Mouse (Mus musculus) cortical plate, adult 2 months (tissue): ENCODE measurements around the gene Zc3h7b. TPM values are rescaled to one million over a fixed set of nuclear protein-coding genes. Genes with fewer than 3 reads are reported as not detected.

Source experiments
- H3K27ac ChIP-seq: fragments of 200-500 bp; 2 replicates; pipeline ENCODE4 v1.5.1; 2012; ENCODE audit warnings: low read length, control low read depth, inconsistent platforms; ENCODE audit not compliant: insufficient read depth
- H3K4me1 ChIP-seq: fragments of 200-500 bp; 2 replicates; pipeline ENCODE4 v1.6.1; 2011; ENCODE audit warnings: low read length; ENCODE audit not compliant: control insufficient read depth, insufficient read depth
- H3K4me3 ChIP-seq: fragments of 200-500 bp; 2 replicates; pipeline ENCODE4 v1.5.1; 2011; ENCODE audit warnings: mild to moderate bottlenecking, low read length, control low read depth; ENCODE audit not compliant: insufficient read depth
- CTCF ChIP-seq: fragments of 200-500 bp; IDR thresholded peaks from 2 replicates; pipeline ENCODE4 v1.5.1; 2011; ENCODE audit warnings: mild to moderate bottlenecking, control low read depth, low read length; ENCODE audit not compliant: insufficient read depth; ENCODE audit errors: extremely low read depth
- POLR2A ChIP-seq: fragments of 200-500 bp; IDR thresholded peaks from 2 replicates; pipeline ENCODE4 v1.6.1; 2011; ENCODE audit warnings: mild to moderate bottlenecking, low read length, control low read depth; ENCODE audit not compliant: insufficient read depth; ENCODE audit errors: extremely low read depth
- polyA plus RNA-seq: library from polyadenylated mRNA; depleted of rRNA; stranded (reverse); fragments of >200 nt; gene quantifications from 2 replicates; pipeline ENCODE4 v1.2.3, GENCODE M21; 2012

Gene Zc3h7b
- polyA plus RNA-seq, 1 experiment = 89.7 TPM

DNA sequence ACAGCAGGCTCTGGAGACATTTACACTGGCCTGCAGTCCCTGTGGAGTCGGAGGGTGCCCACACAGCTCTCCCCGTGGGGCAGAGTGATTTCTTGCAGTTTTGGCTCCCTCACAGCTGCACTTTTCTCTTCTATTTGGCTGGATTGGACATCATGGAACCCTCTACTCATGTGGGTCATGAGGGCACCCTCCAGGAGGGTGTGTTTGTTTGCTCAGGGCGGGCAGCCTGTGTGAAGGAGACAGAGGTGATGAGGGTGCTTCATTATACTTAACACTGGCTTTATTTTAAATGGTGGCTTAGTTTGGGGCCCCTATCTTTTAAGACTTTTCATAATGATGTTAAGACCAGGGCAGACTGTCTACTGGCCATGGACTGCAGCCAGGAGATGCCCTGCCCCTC, 80.0 kb downstream of the Zc3h7b start:
- no peak overlapping the region for H3K4me3 ChIP-seq
- TF ChIP-seq POLR2A = no peak
- no peak for TF ChIP-seq CTCF
- no peak overlapping the region for H3K27ac ChIP-seq
- H3K4me1 ChIP-seq = no peaks in the 10 kb centered on the region

DNA sequence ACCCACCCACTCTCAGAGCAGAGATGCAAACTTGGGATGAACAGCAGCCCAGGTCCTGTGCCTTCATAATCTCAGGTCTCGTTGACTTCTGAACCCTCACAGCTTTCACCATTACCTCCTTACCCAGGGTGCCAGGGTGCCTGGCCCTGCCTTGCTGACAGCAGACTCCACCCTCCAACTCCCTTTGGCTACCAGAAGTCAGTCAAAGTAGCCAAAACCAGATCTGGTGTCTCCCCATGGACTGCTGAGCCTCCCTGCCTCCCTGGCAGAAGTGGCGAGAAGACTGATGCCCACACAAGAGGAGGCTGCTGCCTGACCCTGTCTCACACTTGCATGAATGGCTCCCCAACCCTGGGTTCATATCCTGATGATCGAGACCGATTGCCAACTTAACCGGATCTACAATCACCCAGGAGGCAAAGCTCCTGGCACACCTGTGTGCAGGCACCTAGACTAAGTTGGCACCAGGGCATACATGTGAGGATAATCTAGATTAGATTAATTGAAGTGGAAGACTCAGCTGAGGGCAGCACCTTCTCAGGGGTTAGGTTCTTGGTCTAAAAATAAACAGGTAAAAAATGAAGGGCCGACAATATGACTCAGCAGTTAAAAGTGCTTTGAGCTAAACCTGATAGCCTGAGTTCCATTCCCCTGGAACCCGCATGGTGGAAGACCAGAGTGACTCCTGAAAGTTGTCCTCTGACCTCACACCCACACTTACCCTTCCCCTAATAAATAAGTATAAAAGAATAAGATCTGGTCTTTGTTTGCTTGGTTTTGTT, 83.8 kb downstream of the Zc3h7b start:
- TF ChIP-seq POLR2A (no peak), CTCF (no peak)
- no peaks in the 10 kb centered on the region for H3K4me1 ChIP-seq
- H3K27ac ChIP-seq = no peak overlapping the region
- no peak overlapping the region for H3K4me3 ChIP-seq

DNA sequence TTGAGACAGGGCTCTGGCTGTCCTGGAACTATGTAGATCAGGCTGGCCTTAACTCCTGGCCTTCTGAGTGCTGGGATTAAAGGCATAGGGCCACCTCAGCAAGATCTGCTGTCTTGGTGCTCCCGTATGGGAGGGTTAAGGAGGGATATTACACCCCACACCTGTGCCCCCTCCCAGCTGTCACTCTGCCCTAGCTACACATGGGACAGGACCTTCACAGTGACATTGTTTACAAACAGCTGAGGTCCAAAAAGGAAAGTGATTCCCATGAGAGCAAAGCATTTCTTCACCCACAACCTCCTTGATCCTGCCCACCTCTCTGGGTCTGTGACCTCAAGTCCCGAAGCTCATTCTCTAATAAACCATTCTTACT, 84.3 kb downstream of the Zc3h7b start:
- no peak overlapping the region for H3K4me3 ChIP-seq
- no peak for TF ChIP-seq POLR2A
- TF ChIP-seq CTCF = no peak
- no peak overlapping the region for H3K27ac ChIP-seq
- no peaks in the 10 kb centered on the region for H3K4me1 ChIP-seq

DNA sequence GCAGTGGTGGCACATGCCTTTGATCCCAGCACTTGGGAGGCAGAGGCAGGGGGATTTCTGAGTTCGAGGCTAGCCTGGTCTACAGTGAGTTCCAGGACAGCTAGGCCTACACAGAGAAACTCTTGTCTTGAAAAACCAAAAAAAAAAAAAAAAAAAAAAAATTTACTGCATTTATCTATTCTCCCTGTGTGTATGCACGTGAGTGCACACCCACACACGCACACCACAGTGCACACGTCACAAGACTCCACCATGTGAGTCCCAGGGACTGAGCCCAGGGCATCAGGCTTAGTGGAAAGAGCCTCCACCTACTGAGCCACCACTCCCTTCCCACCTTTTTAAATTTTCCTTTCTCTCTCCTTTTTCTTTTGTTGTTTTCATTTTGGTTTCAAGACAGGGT, 85.7 kb downstream of the Zc3h7b start:
- H3K4me1 ChIP-seq = no peaks in the 10 kb centered on the region
- no peak overlapping the region for H3K4me3 ChIP-seq
- no peak overlapping the region for H3K27ac ChIP-seq
- TF ChIP-seq CTCF (no peak), POLR2A (no peak)

DNA sequence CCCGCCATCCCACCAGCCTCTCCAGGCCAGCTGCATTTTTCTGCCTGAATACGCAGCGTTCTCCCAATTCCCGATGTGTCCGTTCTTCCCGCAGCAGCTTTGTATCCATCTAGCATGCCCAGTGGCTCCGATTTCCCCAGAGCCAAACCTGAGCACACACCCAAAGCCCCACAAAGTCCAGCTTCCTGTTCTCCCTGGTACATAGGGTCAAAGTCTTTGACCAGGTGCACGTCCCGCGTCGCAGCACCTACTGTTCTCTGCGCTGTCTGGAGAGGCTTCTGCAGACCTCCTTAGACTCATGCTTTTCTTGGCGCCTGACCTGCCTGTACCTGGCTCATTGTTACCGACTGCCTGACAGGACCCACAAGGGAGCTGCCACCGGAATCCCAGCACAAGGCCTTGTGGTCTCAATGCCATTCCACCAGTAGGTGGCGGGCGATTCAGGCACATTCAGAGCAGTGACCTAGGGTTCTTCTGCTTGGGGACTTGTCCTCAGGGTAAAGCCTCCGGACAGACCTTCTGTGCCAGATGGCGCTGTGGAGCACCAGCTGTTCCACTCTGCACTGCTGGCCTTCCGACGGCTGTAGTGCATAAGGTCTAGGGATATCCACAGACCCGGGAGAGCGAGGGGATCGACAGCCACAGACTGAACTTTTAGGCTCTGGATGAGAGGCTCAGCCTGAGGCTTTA, 86.4 kb downstream of the Zc3h7b start:
- TF ChIP-seq POLR2A = no peak
- peak; percentile 89 for TF ChIP-seq CTCF
- Histone ChIP-seq H3K4me3 (no peak overlapping the region), H3K4me1 (0 out of 2 replicates have a peak, but pooled peaks cover 1% of the 10 kb centered on the region), H3K27ac (no peak overlapping the region)

DNA sequence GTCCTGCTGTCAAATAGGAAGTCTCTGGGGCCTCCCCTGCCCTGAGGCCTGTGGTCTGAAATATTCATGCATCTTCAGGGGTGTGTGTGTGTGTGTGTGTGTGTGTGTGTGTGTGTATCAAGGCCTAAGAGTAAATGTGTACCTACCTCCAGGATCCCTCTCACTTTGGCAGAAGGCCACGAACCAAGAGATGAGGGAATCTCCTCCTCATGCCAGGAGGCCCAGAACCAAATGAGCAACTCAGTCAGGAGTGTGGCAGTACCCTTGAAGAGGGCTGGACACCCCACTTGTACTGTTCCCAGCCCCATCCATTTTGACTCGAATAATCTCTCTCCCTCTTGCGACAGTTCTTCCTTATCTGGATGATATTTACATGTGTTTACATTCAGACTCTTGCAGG, 87.4 kb downstream of the Zc3h7b start:
- Histone ChIP-seq H3K27ac (no peak overlapping the region), H3K4me1 (peaks cover 2% of the 10 kb centered on the region; the same call in 1 of the 2 replicates), H3K4me3 (no peak overlapping the region)
- TF ChIP-seq POLR2A (no peak), CTCF (no peak)

DNA sequence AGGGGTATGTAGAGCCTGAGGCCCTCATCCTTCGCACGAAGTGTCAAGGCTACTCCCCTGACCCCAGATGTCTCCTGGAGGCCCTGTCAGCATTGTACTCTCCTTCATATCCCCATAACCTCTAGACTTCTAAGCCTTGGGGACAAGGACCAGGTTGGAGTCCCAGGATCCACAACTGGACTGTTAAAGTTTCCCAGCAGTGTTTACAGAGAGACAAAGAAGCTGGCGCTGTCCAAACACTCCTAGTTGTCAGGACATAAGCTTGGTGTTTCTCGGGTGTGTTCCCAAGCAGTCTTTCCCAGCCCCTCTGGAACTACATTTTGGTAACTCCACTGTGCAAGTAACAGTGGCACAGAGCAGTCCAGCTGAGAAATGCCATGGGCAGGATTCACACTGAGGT, 88.6 kb downstream of the Zc3h7b start:
- TF ChIP-seq POLR2A (no peak), CTCF (no peak)
- Histone ChIP-seq H3K4me3 (no peak overlapping the region), H3K4me1 (peaks cover 5% of the 10 kb centered on the region), H3K27ac (no peak overlapping the region)

DNA sequence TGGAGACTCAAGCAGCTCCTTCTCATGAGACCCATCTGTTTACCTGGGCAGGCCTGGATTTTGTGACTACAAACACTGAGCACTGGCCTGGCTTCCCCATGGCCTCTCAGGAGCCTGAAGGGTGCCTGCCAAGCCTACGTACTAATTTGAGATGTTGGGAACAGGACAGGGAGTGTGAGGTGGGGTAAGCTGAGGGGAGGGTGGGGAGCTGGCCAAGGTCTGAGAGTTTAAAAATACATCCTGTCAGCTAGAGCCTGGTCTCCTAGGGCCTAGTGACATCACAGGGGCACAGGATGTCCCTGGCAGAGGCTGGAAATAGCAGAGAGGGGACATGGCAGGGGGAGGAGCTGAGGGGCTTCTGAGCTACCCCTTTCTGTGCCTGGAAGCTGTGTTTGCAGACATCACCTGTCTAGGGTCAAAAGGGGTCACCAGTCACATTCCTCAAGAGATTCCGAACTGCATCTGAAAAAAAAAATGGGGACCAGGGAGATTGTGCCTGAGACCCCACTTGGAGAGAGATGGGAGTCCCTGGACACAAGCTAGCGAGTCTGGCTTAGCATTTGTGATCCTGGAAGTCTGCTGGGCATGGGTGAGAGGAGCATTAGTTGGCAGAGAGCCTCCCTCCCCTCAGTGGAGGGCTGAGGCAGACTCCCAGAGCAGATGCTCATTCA, 89.4 kb downstream of the Zc3h7b start:
- H3K4me1 ChIP-seq = peaks cover 6% of the 10 kb centered on the region
- TF ChIP-seq POLR2A (no peak), CTCF (no peak)
- H3K27ac ChIP-seq = no peak overlapping the region
- H3K4me3 ChIP-seq = no peak overlapping the region

DNA sequence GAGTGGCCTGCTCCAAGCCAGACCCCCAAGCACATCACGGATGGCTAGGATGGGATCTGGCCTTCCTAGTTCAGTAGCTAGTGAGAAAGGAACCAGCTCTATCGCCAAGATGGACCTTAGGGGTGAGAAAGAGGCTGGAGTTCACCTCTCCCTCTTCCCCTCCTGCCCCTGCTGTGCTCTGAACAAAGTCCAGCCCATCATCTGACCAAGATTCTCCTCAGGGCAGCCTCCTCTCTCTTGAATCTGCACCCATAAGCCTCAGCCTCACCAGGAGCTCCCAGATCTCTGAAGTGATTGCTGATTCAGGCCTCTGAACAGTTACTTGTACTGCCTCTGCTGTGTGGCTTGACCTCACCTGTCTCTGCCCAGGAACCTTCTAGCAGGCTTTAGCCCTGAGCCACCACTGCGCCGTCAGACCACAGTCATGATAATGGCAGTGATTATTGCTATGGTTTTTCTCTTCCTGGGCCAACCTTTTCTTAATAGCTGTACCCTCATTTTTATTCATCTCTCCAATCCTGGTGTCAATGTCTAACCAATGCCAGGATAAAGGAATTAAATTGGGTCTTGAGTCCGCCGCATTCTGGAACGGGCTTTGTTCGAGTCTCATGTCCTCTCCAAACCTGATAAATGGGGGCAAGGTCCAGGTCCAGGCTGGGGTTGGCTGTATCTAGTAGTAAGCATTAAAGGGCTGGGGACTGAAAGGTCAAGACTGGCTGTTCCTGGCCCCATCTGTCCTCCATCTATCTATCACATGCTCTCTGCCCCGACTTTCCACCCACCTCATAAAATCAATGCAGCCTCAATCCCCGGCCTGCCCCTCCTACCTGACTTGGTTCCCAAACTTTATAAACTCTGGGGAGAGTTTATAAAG, 90.4 kb downstream of the Zc3h7b start:
- Histone ChIP-seq H3K27ac (peak overlapping the region; percentile 36), H3K4me1 (peaks cover 8% of the 10 kb centered on the region), H3K4me3 (no peak overlapping the region)
- TF ChIP-seq CTCF (no peak), POLR2A (no peak)
